Mouse (Mus musculus): ENCODE measurements around the gene Cadm4. TPM values are rescaled to one million over a fixed set of nuclear protein-coding genes. Genes with fewer than 3 reads are reported as not detected.

Gene Cadm4
- 100 to 1,000 TPM; 156 to 179 TPM for total RNA-seq (2021)

- peak; percentile 82 to 85 for DNase-seq (ENCODE audit: extremely low spot score in 1 of 2, low spot score in 1 of 2)
Observed at GRCm38 (mm10) chr7:24481474-24482207, at the start of gene Cadm4. TSS of gene Cadm4 (plus strand) at chr7:24482023.

DNA sequence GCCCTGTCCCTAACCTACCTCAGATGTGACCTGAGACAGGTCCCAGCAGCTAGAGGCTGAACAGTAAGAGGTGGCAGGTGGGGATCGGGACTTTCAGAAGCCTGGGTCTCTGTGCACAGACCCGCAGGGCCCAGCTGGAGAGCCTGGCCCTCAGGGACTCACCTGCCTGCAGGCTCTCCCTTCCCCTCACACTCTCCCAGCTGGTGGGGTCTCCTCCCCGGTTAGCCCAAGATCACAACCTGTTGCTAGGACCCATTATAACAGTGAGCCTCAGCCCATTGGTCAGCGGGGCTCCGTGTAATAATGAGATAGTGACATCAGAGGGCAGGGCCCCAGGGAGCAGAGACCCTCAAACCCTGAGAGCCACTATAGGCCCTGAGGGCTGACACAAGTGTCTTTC, 46.5 kb upstream of the Cadm4 start:
- DNase-seq (ENCODE audit: extremely low spot score in 1 of 2, low spot score in 1 of 2) = no peak

GRCm38 (mm10) chr7:24437981-24438380, 43.8 kb upstream of the Cadm4 start:
- DNase-seq (ENCODE audit: extremely low spot score in 1 of 2, low spot score in 1 of 2) = no peak

- DNase-seq (ENCODE audit: extremely low spot score in 1 of 2, low spot score in 1 of 2) = no peak
Observed at GRCm38 (mm10) chr7:24439191-24439590, 42.6 kb upstream of the Cadm4 start.

DNA sequence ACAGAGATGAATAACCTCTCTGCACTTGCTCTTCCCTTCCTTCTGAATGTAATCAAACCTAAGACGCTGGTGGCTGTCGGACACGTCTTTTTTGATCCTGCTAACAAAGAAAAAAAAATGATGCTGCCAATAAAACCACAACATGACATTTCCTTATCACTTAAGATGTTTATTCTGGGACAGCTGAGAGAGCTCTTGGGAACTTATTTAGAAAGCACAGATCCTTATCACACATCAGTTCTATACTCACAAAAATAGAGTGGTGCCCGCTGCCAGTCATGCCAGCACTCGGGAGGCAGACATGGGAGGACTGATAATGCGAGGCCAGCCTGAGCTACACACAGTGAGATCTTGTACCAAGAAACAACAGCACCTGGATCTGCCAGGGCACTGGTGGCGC, 41.9 kb upstream of the Cadm4 start:
- DNase-seq (ENCODE audit: extremely low spot score in 1 of 2, low spot score in 1 of 2) = no peak

- DNase-seq (ENCODE audit: extremely low spot score in 1 of 2, low spot score in 1 of 2) = peak in 1 of 2 experiments; percentile 33
Observed at GRCm38 (mm10) chr7:24441785-24442184, 40.0 kb upstream of the Cadm4 start.

GRCm38 (mm10) chr7:24442313-24442712, 39.5 kb upstream of the Cadm4 start:
- DNase-seq (ENCODE audit: extremely low spot score in 1 of 2, low spot score in 1 of 2) = no peak

DNA sequence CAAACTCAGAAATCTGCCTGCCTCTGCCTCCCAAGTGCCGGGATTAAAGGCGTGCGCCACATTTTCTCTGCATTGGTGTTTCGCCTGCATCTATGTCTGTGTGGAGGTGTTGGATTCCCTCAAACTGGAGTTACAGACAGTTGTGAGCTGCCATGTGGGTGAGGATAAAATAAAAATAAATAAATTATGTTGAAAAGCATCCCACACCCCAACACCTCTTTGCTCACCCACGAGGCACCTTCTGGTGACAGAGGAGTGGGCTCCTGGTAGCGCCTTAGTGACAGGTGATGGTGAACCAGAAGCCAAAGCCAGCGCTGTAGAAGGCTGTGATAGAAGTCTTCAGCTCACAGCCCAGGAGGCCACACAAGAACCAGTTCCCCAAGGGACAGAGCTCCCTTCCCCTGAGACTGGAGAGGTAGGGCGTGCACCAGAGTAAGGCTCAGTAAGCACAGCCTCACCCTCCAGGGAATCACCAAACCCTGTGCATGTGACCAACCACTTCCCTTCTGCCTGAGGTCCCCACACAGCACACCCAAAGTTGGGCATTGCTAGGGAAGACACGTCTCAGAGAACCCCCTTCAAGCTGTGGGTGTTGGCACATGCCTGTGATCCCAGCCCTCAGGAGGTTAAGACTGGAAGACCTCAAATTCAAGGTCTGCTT, 36.4 kb upstream of the Cadm4 start:
- no peak for DNase-seq (ENCODE audit: extremely low spot score in 1 of 2, low spot score in 1 of 2)

- no peak for DNase-seq (ENCODE audit: extremely low spot score in 1 of 2, low spot score in 1 of 2)
Observed at GRCm38 (mm10) chr7:24446697-24447340, 35.0 kb upstream of the Cadm4 start.

DNA sequence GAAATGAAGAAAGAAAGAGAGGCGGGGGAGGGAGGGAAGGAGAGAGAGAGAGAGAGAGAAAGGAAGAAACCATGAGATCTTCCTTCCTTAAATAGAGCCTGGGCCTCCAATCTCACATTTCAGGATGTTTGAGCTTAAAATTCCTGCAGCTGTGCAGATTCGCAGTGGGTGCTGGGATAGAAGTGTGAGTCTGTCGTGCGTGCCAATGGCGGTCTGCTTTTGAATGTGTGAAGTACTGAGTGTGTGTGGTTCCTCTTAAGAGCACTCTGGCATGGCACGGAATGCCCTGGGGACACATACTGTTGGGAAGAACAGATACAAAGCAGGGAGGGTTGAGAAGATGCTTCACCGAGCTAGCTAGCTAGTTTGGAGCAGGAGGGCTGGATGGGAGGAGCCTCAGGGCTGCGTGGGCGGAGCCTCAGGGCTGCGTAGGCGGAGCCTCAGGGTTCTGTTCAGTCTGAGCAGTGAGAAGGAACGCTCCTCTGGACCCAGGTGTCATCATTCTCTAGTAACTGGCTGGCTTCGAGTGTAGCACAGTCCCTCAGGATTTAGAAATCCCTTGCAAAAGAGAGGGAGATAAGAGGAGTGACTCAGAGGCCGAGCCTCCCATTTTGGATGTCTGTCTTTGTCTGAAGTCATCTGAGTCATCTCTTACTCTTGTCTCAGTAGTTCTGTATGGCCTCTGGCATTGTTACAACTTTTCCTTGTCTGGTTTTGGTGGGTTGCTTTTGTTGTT, 32.9 kb upstream of the Cadm4 start:
- DNase-seq (ENCODE audit: extremely low spot score in 1 of 2, low spot score in 1 of 2) = no peak

- DNase-seq (ENCODE audit: extremely low spot score in 1 of 2, low spot score in 1 of 2) = no peak
Observed at GRCm38 (mm10) chr7:24450585-24451017, 31.2 kb upstream of the Cadm4 start.

- DNase-seq (ENCODE audit: extremely low spot score in 1 of 2, low spot score in 1 of 2) = no peak
Observed at GRCm38 (mm10) chr7:24451855-24452311, 29.9 kb upstream of the Cadm4 start, which contains the start of gene Irgc1. TSS of gene Irgc1 (minus strand) at chr7:24452297.

GRCm38 (mm10) chr7:24454199-24454598, 27.6 kb upstream of the Cadm4 start:
- DNase-seq (ENCODE audit: extremely low spot score in 1 of 2, low spot score in 1 of 2) = no peak

DNA sequence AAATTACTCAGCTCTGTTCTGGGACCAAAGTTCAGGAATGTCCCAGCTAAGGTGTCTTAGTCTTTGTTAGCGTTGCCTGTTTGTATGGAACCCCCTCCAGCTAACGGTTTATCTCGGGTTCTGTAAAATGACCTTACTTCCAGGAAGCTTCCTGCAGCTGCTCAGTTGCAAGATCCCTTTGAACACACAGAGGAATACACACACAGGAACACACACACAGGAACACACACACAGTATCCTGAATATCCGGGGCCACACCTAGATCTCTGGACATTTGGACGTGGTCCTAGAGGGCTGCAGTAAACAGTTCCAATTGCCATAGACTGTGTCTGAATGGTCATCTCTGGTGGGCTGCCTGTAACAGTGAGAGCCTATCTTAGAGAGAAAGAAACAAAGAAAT, 26.1 kb upstream of the Cadm4 start:
- no peak for DNase-seq (ENCODE audit: extremely low spot score in 1 of 2, low spot score in 1 of 2)

DNA sequence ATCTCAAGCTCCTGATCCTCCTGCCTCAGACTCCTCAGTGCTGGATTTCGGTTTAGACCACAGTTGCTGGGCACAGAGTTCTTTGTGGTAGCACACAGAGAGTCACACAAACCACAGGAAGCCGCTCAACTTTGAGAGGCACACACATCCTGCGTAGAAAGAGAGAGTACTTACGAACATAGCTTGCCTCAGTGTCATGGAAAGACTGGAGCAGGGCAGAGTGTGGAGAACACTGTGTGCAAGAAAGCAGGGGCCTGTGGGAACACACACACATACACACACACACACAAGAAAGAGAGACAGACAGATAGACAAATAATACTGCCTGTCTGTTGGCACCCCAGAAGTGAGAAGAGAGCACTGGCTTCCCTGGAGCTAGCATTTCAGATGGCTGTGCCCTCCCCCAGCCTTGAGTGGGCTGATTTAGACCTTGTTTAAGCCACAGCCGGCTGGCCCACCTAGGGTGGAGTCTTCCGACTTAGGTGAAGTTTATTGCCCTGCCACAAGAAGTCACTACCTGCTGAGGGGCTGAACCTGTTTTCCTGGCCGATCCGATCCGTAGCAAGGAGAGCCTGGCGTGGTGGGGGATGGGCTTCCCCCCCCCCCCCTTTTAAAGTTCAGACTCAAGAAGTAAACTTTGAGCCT, 24.0 kb upstream of the Cadm4 start:
- DNase-seq (ENCODE audit: extremely low spot score in 1 of 2, low spot score in 1 of 2) = no peak

DNA sequence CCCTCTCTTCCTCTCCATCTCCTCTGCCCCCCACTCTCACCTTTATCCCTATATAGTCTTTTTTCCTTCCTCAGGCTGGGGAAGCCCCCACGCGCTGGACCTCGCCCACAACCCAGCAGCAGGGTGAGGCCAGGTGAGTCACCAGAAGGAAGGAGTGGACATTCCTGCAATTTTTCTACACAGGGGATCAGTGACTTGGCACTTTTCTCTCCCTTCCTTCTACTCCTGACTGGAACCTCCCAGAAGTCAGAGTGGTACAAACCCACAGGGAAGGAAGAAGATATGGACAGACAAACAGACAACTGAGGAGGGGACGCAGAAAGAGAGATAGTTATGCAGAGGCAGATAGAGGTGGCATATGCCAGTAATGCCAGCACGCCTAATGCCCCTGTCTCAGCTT, 22.4 kb upstream of the Cadm4 start:
- no peak for DNase-seq (ENCODE audit: extremely low spot score in 1 of 2, low spot score in 1 of 2)

DNA sequence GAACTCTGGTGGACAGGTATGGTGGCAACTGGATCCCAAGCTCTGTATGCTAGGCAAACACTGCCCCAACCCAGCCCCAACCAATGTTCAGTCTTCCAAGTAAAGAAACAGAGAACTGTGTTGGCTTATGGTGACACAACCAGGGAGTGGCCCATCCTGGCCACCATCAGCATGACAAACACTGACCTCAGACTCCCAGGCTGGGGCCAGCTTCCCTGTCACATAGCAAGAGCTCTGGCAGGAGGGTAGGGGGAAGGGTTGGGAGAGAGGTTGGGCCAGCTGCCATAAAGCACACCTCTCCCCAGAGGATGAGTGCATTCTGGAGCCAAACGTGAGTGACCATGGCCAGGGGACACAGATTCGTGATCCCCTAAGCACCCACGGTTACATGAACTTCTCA, 22.0 kb upstream of the Cadm4 start:
- DNase-seq (ENCODE audit: extremely low spot score in 1 of 2, low spot score in 1 of 2) = no peak

DNA sequence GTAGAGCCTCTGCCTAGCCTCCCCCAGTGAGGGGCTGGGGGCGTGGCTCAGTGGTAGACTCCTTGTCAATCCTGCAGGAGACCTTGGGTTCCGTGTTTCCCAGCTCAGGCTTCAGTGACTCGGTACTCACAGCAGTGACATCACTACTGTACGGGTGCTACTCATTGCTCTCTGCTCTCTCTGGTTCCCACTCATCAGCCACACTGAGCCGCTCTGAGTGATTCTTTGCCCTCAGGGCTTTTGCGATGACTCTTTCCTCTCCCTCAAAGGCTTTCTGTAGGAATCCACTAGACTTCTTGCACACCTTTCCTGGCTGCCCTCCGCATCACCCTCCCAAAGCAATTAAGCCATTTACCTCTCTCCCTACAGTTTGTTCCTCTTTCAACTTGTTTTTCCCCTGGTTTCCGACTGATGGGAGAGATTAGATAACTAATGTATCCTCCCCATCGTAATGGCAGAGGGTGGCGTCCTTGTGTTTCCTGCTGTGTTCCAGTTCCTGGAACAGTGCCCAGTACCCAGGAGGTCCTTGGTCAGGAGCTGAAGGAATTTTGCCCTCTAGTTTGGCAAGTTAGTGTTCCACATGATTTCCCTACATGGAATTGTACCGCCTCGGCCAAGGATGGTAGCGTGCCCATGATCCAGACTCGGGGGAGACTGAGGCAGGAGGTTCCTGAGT, 20.3 kb upstream of the Cadm4 start:
- DNase-seq (ENCODE audit: extremely low spot score in 1 of 2, low spot score in 1 of 2) = no peak

- no peak for DNase-seq (ENCODE audit: extremely low spot score in 1 of 2, low spot score in 1 of 2)
Observed at GRCm38 (mm10) chr7:24462388-24463319, 19.2 kb upstream of the Cadm4 start, which contains the start of gene Plaur. TSS of gene Plaur (plus strand) at chr7:24462484.

Measured in layer of hippocampus, postnatal 25 days (tissue).